Mouse (Mus musculus): ENCODE data around the gene Eno3. TPM values are rescaled to one million over a fixed set of nuclear protein-coding genes. Genes with fewer than 3 reads are reported as not detected.
A peak's percentile ranks its signal among the peaks of the same experiment; 100 is the strongest.

The Eno3 gene
- polyA plus RNA-seq, 1 experiment from 2014 or later = 188 TPM

- DNase-seq (ENCODE audit: low spot score) = peak; percentile 91
- H3K36me3 ChIP-seq = peaks cover 48% of the 10 kb centered on the region
- no peaks in the 10 kb centered on the region for H3K27me3 ChIP-seq (ENCODE audit: insufficient read depth, poor library complexity, severe bottlenecking)
- under 1% methylated on average over 48 of the region's 48 CpGs for whole genome bisulfite sequencing
- peaks cover 64% of the 10 kb centered on the region for H3K4me1 ChIP-seq
- H3K9me3 ChIP-seq = no peaks in the 10 kb centered on the region
- H3K27ac ChIP-seq = peak overlapping the region; percentile 97
- H3K4me3 ChIP-seq = peak overlapping the region; percentile 100
Observed at GRCm38 (mm10) chr11:70654923-70655570, 2.0 kb upstream of the Eno3 start.

- WGBS = under 1% methylated on average over 61 of the region's 61 CpGs
- peak overlapping the region; percentile 97 for H3K27ac ChIP-seq
- no peaks in the 10 kb centered on the region for H3K27me3 ChIP-seq (ENCODE audit: insufficient read depth, poor library complexity, severe bottlenecking)
- peaks cover 60% of the 10 kb centered on the region for H3K4me1 ChIP-seq
- peak; percentile 89 for DNase-seq (ENCODE audit: low spot score)
- H3K9me3 ChIP-seq = no peaks in the 10 kb centered on the region
- peak overlapping the region; percentile 100 for H3K4me3 ChIP-seq
- peaks cover 48% of the 10 kb centered on the region for H3K36me3 ChIP-seq
Observed at GRCm38 (mm10) chr11:70655571-70656455, 1.2 kb upstream of the Eno3 start.

GRCm38 (mm10) chr11:70656456-70656927, 510 bp upstream of the Eno3 start:
- peaks cover 48% of the 10 kb centered on the region for H3K36me3 ChIP-seq
- H3K4me3 ChIP-seq = peak overlapping the region; percentile 100
- H3K4me1 ChIP-seq = peaks cover 63% of the 10 kb centered on the region
- 2% methylated on average over 16 of the region's 16 CpGs for WGBS
- no peaks in the 10 kb centered on the region for H3K9me3 ChIP-seq
- no peaks in the 10 kb centered on the region for H3K27me3 ChIP-seq (ENCODE audit: insufficient read depth, poor library complexity, severe bottlenecking)
- DNase-seq (ENCODE audit: low spot score) = no peak
- H3K27ac ChIP-seq = peak overlapping the region; percentile 97

- Histone ChIP-seq H3K4me3 (peak overlapping the region; percentile 100), H3K27me3 (ENCODE audit: insufficient read depth, poor library complexity, severe bottlenecking) (no peaks in the 10 kb centered on the region), H3K9me3 (no peaks in the 10 kb centered on the region), H3K4me1 (peaks cover 56% of the 10 kb centered on the region), H3K27ac (peak overlapping the region; percentile 97), H3K36me3 (peaks cover 48% of the 10 kb centered on the region)
- no peak for DNase-seq (ENCODE audit: low spot score)
- 36% methylated on average over 6 of the region's 6 CpGs for WGBS
Observed at GRCm38 (mm10) chr11:70657573-70657972, 571 bp downstream of the Eno3 start.

- Histone ChIP-seq H3K27ac (peak overlapping the region; percentile 97), H3K4me1 (peaks cover 52% of the 10 kb centered on the region)
Observed at GRCm38 (mm10) chr11:70657991-70658390, 989 bp downstream of the Eno3 start.

GRCm38 (mm10) chr11:70658521-70658920, 1.5 kb downstream of the Eno3 start:
- Histone ChIP-seq H3K9me3 (no peaks in the 10 kb centered on the region), H3K27me3 (ENCODE audit: insufficient read depth, poor library complexity, severe bottlenecking) (no peaks in the 10 kb centered on the region), H3K36me3 (peaks cover 52% of the 10 kb centered on the region), H3K4me1 (peaks cover 49% of the 10 kb centered on the region), H3K4me3 (peak overlapping the region; percentile 100), H3K27ac (peak overlapping the region; percentile 97)
- no peak for DNase-seq (ENCODE audit: low spot score)
- WGBS = 66% methylated on average over 5 of the region's 5 CpGs

More at GRCm38 (mm10) chr11:70657991-70658390, 989 bp downstream of the Eno3 start:
- H3K36me3 ChIP-seq = peaks cover 48% of the 10 kb centered on the region
- peak overlapping the region; percentile 100 for H3K4me3 ChIP-seq
- no peaks in the 10 kb centered on the region for H3K9me3 ChIP-seq
- 51% methylated on average over 9 of the region's 9 CpGs for WGBS
- DNase-seq (ENCODE audit: low spot score) = no peak
- H3K27me3 ChIP-seq (ENCODE audit: insufficient read depth, poor library complexity, severe bottlenecking) = no peaks in the 10 kb centered on the region

GRCm38 (mm10) chr11:70658942-70659341, 1.9 kb downstream of the Eno3 start:
- DNase-seq (ENCODE audit: low spot score) = no peak
- Histone ChIP-seq H3K27ac (peak overlapping the region; percentile 97; the same call in 1 of the 2 replicates), H3K4me1 (peaks cover 51% of the 10 kb centered on the region), H3K27me3 (ENCODE audit: insufficient read depth, poor library complexity, severe bottlenecking) (no peaks in the 10 kb centered on the region), H3K9me3 (no peaks in the 10 kb centered on the region), H3K36me3 (peaks cover 56% of the 10 kb centered on the region), H3K4me3 (0 out of 2 replicates have a peak overlapping the region, but pooled peaks have one; percentile 22)
- 66% methylated on average over 8 of the region's 8 CpGs for WGBS

GRCm38 (mm10) chr11:70660571-70660970, 3.6 kb downstream of the Eno3 start:
- DNase-seq (ENCODE audit: low spot score) = no peak
- Histone ChIP-seq H3K27ac (no peak overlapping the region), H3K4me3 (0 out of 2 replicates have a peak overlapping the region, but pooled peaks have one; percentile 16), H3K36me3 (peaks cover 72% of the 10 kb centered on the region), H3K9me3 (no peaks in the 10 kb centered on the region), H3K4me1 (peaks cover 54% of the 10 kb centered on the region), H3K27me3 (ENCODE audit: insufficient read depth, poor library complexity, severe bottlenecking) (no peaks in the 10 kb centered on the region)
- 92% methylated on average over 8 of the region's 8 CpGs for WGBS

GRCm38 (mm10) chr11:70663101-70663500, 6.1 kb downstream of the Eno3 start:
- Histone ChIP-seq H3K9me3 (no peaks in the 10 kb centered on the region), H3K36me3 (peaks cover 84% of the 10 kb centered on the region), H3K27ac (no peak overlapping the region), H3K4me1 (peaks cover 39% of the 10 kb centered on the region), H3K4me3 (no peak overlapping the region), H3K27me3 (ENCODE audit: insufficient read depth, poor library complexity, severe bottlenecking) (no peaks in the 10 kb centered on the region)
- DNase-seq (ENCODE audit: low spot score) = no peak
- WGBS = 87% methylated on average over 8 of the region's 8 CpGs

- peaks cover 32% of the 10 kb centered on the region for H3K4me1 ChIP-seq
- 88% methylated on average over 6 of the region's 6 CpGs for WGBS
- no peaks in the 10 kb centered on the region for H3K27me3 ChIP-seq (ENCODE audit: insufficient read depth, poor library complexity, severe bottlenecking)
- H3K27ac ChIP-seq = no peak overlapping the region
- no peaks in the 10 kb centered on the region for H3K9me3 ChIP-seq
- H3K4me3 ChIP-seq = no peak overlapping the region
- peaks cover 80% of the 10 kb centered on the region for H3K36me3 ChIP-seq
- no peak for DNase-seq (ENCODE audit: low spot score)
Observed at GRCm38 (mm10) chr11:70663957-70664356, 7.0 kb downstream of the Eno3 start.

GRCm38 (mm10) chr11:70664741-70665140, 7.7 kb downstream of the Eno3 start:
- peaks cover 73% of the 10 kb centered on the region for H3K36me3 ChIP-seq
- no peaks in the 10 kb centered on the region for H3K27me3 ChIP-seq (ENCODE audit: insufficient read depth, poor library complexity, severe bottlenecking)
- peaks cover 27% of the 10 kb centered on the region for H3K4me1 ChIP-seq
- DNase-seq (ENCODE audit: low spot score) = no peak
- 90% methylated on average over 9 of the region's 9 CpGs for WGBS
- H3K4me3 ChIP-seq = no peak overlapping the region
- no peaks in the 10 kb centered on the region for H3K9me3 ChIP-seq
- H3K27ac ChIP-seq = no peak overlapping the region

- WGBS = 92% methylated on average over 8 of the region's 8 CpGs
Observed at GRCm38 (mm10) chr11:70666687-70667086, 9.7 kb downstream of the Eno3 start.

More at GRCm38 (mm10) chr11:70666687-70667086, 9.7 kb downstream of the Eno3 start:
- Histone ChIP-seq H3K4me3 (no peak overlapping the region), H3K27me3 (ENCODE audit: insufficient read depth, poor library complexity, severe bottlenecking) (no peaks in the 10 kb centered on the region), H3K36me3 (peaks cover 56% of the 10 kb centered on the region), H3K27ac (no peak overlapping the region), H3K4me1 (peaks cover 36% of the 10 kb centered on the region), H3K9me3 (no peaks in the 10 kb centered on the region)
- DNase-seq (ENCODE audit: low spot score) = no peak
